Mouse (Mus musculus): ENCODE results near the gene Clec11a. TPM values are rescaled to one million over a fixed set of nuclear protein-coding genes. Genes with fewer than 3 reads are reported as not detected.

The Clec11a gene
- polyA plus RNA-seq, 1 experiment from 2014 or later, result 6.7 TPM

- 70% methylated on average over 3 of the region's 3 CpGs for WGBS
These were observed 25.6 kb upstream of the Clec11a start for GRCm38 (mm10) chr7:44332336-44332735.

GRCm38 (mm10) chr7:44326614-44327013 is 19.9 kb upstream of the Clec11a start:
- ATAC-seq, result no peak
- Histone ChIP-seq H3K4me1 (ENCODE audit: control insufficient read depth, insufficient read depth, low read length) (no peaks in the 10 kb centered on the region), H3K27ac (ENCODE audit: low read length) (no peak overlapping the region), H3K4me3 (ENCODE audit: low read length) (no peak overlapping the region), H3K27me3 (replicated peaks; ENCODE audit: control insufficient read depth, insufficient read depth, low read length) (no peaks in the 10 kb centered on the region), H3K4me2 (ENCODE audit: low read depth, low read length) (no peak overlapping the region), H3K36me3 (ENCODE audit: control insufficient read depth, insufficient read depth, low read length) (no peaks in the 10 kb centered on the region), H3K9me3 (ENCODE audit: control insufficient read depth, low read length) (no peaks in the 10 kb centered on the region), H3K9ac (ENCODE audit: low read depth, low read length) (no peak overlapping the region)
- WGBS, result 49% methylated on average over 6 of the region's 6 CpGs

More at GRCm38 (mm10) chr7:44332336-44332735, 25.6 kb upstream of the Clec11a start:
- Histone ChIP-seq H3K4me2 (ENCODE audit: low read depth, low read length) (no peak overlapping the region), H3K27ac (ENCODE audit: low read length) (no peak overlapping the region), H3K4me1 (ENCODE audit: control insufficient read depth, insufficient read depth, low read length) (0 out of 2 replicates have a peak, but pooled peaks cover 3% of the 10 kb centered on the region), H3K9me3 (ENCODE audit: control insufficient read depth, low read length) (no peaks in the 10 kb centered on the region), H3K9ac (ENCODE audit: low read depth, low read length) (no peak overlapping the region), H3K27me3 (replicated peaks; ENCODE audit: control insufficient read depth, insufficient read depth, low read length) (peaks cover 30% of the 10 kb centered on the region), H3K36me3 (ENCODE audit: control insufficient read depth, insufficient read depth, low read length) (no peaks in the 10 kb centered on the region), H3K4me3 (ENCODE audit: low read length) (no peak overlapping the region)
- no peak for ATAC-seq

GRCm38 (mm10) chr7:44322290-44322689 is 15.6 kb upstream of the Clec11a start:
- Histone ChIP-seq H3K36me3 (ENCODE audit: control insufficient read depth, insufficient read depth, low read length) (no peaks in the 10 kb centered on the region), H3K9me3 (ENCODE audit: control insufficient read depth, low read length) (no peaks in the 10 kb centered on the region), H3K27me3 (replicated peaks; ENCODE audit: control insufficient read depth, insufficient read depth, low read length) (no peaks in the 10 kb centered on the region), H3K4me2 (ENCODE audit: low read depth, low read length) (no peak overlapping the region), H3K9ac (ENCODE audit: low read depth, low read length) (no peak overlapping the region), H3K4me1 (ENCODE audit: control insufficient read depth, insufficient read depth, low read length) (no peaks in the 10 kb centered on the region), H3K4me3 (ENCODE audit: low read length) (no peak overlapping the region), H3K27ac (ENCODE audit: low read length) (no peak overlapping the region)
- WGBS, result 79% methylated on average over 1 of the region's 1 CpGs
- no peak for ATAC-seq

GRCm38 (mm10) chr7:44320886-44321285 is 14.2 kb upstream of the Clec11a start:
- no peaks in the 10 kb centered on the region for H3K4me1 ChIP-seq (ENCODE audit: control insufficient read depth, insufficient read depth, low read length)

GRCm38 (mm10) chr7:44317913-44318312 is 11.2 kb upstream of the Clec11a start:
- Histone ChIP-seq H3K4me3 (ENCODE audit: low read length) (no peak overlapping the region), H3K4me1 (ENCODE audit: control insufficient read depth, insufficient read depth, low read length) (no peaks in the 10 kb centered on the region), H3K27me3 (replicated peaks; ENCODE audit: control insufficient read depth, insufficient read depth, low read length) (no peaks in the 10 kb centered on the region), H3K9ac (ENCODE audit: low read depth, low read length) (no peak overlapping the region), H3K27ac (ENCODE audit: low read length) (no peak overlapping the region), H3K9me3 (ENCODE audit: control insufficient read depth, low read length) (no peaks in the 10 kb centered on the region), H3K4me2 (ENCODE audit: low read depth, low read length) (no peak overlapping the region), H3K36me3 (ENCODE audit: control insufficient read depth, insufficient read depth, low read length) (no peaks in the 10 kb centered on the region)
- no peak for ATAC-seq
- WGBS, result 39% methylated on average over 4 of the region's 4 CpGs

More at GRCm38 (mm10) chr7:44320886-44321285, 14.2 kb upstream of the Clec11a start:
- Histone ChIP-seq H3K4me3 (ENCODE audit: low read length) (no peak overlapping the region), H3K27ac (ENCODE audit: low read length) (no peak overlapping the region), H3K27me3 (replicated peaks; ENCODE audit: control insufficient read depth, insufficient read depth, low read length) (no peaks in the 10 kb centered on the region), H3K36me3 (ENCODE audit: control insufficient read depth, insufficient read depth, low read length) (no peaks in the 10 kb centered on the region), H3K9me3 (ENCODE audit: control insufficient read depth, low read length) (no peaks in the 10 kb centered on the region), H3K9ac (ENCODE audit: low read depth, low read length) (no peak overlapping the region), H3K4me2 (ENCODE audit: low read depth, low read length) (no peak overlapping the region)
- ATAC-seq, result no peak
- 49% methylated on average over 8 of the region's 8 CpGs for WGBS

- no peak for ATAC-seq
- Histone ChIP-seq H3K4me2 (ENCODE audit: low read depth, low read length) (no peak overlapping the region), H3K4me1 (ENCODE audit: control insufficient read depth, insufficient read depth, low read length) (peaks cover 15% of the 10 kb centered on the region), H3K4me3 (ENCODE audit: low read length) (no peak overlapping the region), H3K27ac (ENCODE audit: low read length) (no peak overlapping the region), H3K36me3 (ENCODE audit: control insufficient read depth, insufficient read depth, low read length) (no peaks in the 10 kb centered on the region), H3K27me3 (replicated peaks; ENCODE audit: control insufficient read depth, insufficient read depth, low read length) (peaks cover 15% of the 10 kb centered on the region; the same call in 1 of the 2 replicates), H3K9me3 (ENCODE audit: control insufficient read depth, low read length) (no peaks in the 10 kb centered on the region), H3K9ac (ENCODE audit: low read depth, low read length) (no peak overlapping the region)
- WGBS, result 68% methylated on average over 16 of the region's 16 CpGs
These were observed 5.8 kb upstream of the Clec11a start for GRCm38 (mm10) chr7:44312484-44312883.

- Histone ChIP-seq H3K4me2 (ENCODE audit: low read depth, low read length) (peak overlapping the region; percentile 98; the same call in 1 of the 2 replicates), H3K4me1 (ENCODE audit: control insufficient read depth, insufficient read depth, low read length) (peaks cover 15% of the 10 kb centered on the region), H3K36me3 (ENCODE audit: control insufficient read depth, insufficient read depth, low read length) (no peaks in the 10 kb centered on the region), H3K27me3 (replicated peaks; ENCODE audit: control insufficient read depth, insufficient read depth, low read length) (peaks cover 15% of the 10 kb centered on the region; the same call in 1 of the 2 replicates), H3K9me3 (ENCODE audit: control insufficient read depth, low read length) (no peaks in the 10 kb centered on the region), H3K4me3 (ENCODE audit: low read length) (no peak overlapping the region), H3K27ac (ENCODE audit: low read length) (no peak overlapping the region), H3K9ac (ENCODE audit: low read depth, low read length) (no peak overlapping the region)
- WGBS, result 27% methylated on average over 6 of the region's 6 CpGs
- no peak for ATAC-seq
These were observed 5.1 kb upstream of the Clec11a start for GRCm38 (mm10) chr7:44311713-44312304.

- Histone ChIP-seq H3K9me3 (ENCODE audit: control insufficient read depth, low read length) (no peaks in the 10 kb centered on the region), H3K4me1 (ENCODE audit: control insufficient read depth, insufficient read depth, low read length) (peaks cover 15% of the 10 kb centered on the region), H3K4me2 (ENCODE audit: low read depth, low read length) (peak overlapping the region; percentile 98), H3K4me3 (ENCODE audit: low read length) (peak overlapping the region; percentile 54), H3K27ac (ENCODE audit: low read length) (no peak overlapping the region), H3K9ac (ENCODE audit: low read depth, low read length) (peak overlapping the region; percentile 64), H3K36me3 (ENCODE audit: control insufficient read depth, insufficient read depth, low read length) (no peaks in the 10 kb centered on the region), H3K27me3 (replicated peaks; ENCODE audit: control insufficient read depth, insufficient read depth, low read length) (peaks cover 15% of the 10 kb centered on the region; the same call in 1 of the 2 replicates)
- ATAC-seq, result peak; percentile 24
- WGBS, result 2% methylated on average over 37 of the region's 38 CpGs
These were observed 4.4 kb upstream of the Clec11a start for GRCm38 (mm10) chr7:44310878-44311712.

- Histone ChIP-seq H3K4me1 (ENCODE audit: control insufficient read depth, insufficient read depth, low read length) (peaks cover 20% of the 10 kb centered on the region), H3K27ac (ENCODE audit: low read length) (no peak overlapping the region)
These were observed 3.7 kb upstream of the Clec11a start for GRCm38 (mm10) chr7:44310285-44310877.

More at GRCm38 (mm10) chr7:44310285-44310877, 3.7 kb upstream of the Clec11a start:
- under 1% methylated on average over 33 of the region's 40 CpGs for WGBS
- Histone ChIP-seq H3K9ac (ENCODE audit: low read depth, low read length) (peak overlapping the region; percentile 64), H3K27me3 (replicated peaks; ENCODE audit: control insufficient read depth, insufficient read depth, low read length) (peaks cover 15% of the 10 kb centered on the region; the same call in 1 of the 2 replicates), H3K36me3 (ENCODE audit: control insufficient read depth, insufficient read depth, low read length) (no peaks in the 10 kb centered on the region), H3K4me3 (ENCODE audit: low read length) (peak overlapping the region; percentile 54), H3K9me3 (ENCODE audit: control insufficient read depth, low read length) (no peaks in the 10 kb centered on the region), H3K4me2 (ENCODE audit: low read depth, low read length) (peak overlapping the region; percentile 98)
- ATAC-seq, result peak; percentile 19; the same call in 1 of the 2 replicates
